Mouse (Mus musculus): Measurements from ENCODE around the gene Cttnbp2.

- TF ChIP-seq CTCF (IDR thresholded peaks at IDR 0.05; ENCODE audit: borderline replicate concordance, insufficient read depth, low read length) (no peak), POLR2A (IDR thresholded peaks at IDR 0.05; ENCODE audit: low read depth, low read length) (no peak)
These were observed 30.6 kb downstream of the Cttnbp2 start for GRCm38 (mm10) chr6:18484061-18484460.
